Mouse (Mus musculus) hindbrain, embryonic 11.5 days (tissue): Measurements from ENCODE around the gene Inpp1. TPM values are rescaled to one million over a fixed set of nuclear protein-coding genes. Genes with fewer than 3 reads are reported as not detected.

Experiments used
- polyA plus RNA-seq: library from polyadenylated mRNA; unstranded; fragments of >200 nt; fragmentation: Nextera tagmentation; extraction: Ambion mirVana; gene quantifications from 2 replicates; pipeline ENCODE4 v1.2.1, GENCODE M21; 2014

The Inpp1 gene
- polyA plus RNA-seq, 1 experiment from 2014 or later = 12.9 TPM

Other genes with a start within 250 kb of the Inpp1 start
- 11.7 and 12.2 TPM in 2 replicates for gene Nemp2, start 187.0 kb downstream of the Inpp1 start, polyA plus RNA-seq
- gene Mfsd6, start 90.2 kb downstream of the Inpp1 start, polyA plus RNA-seq = 5.0 and 6.6 TPM in 2 replicates
- 31.0 and 32.7 TPM in 2 replicates for gene Hibch, start 27.2 kb upstream of the Inpp1 start, polyA plus RNA-seq
- gene 1700019D03Rik, start 202.5 kb upstream of the Inpp1 start, polyA plus RNA-seq = 4.4 and 8.0 TPM in 2 replicates
- 1.5 and 1.9 TPM in 2 replicates for gene Mstn, start 244.0 kb upstream of the Inpp1 start, polyA plus RNA-seq